Mouse (Mus musculus): Measurements from ENCODE around the gene Gen1. TPM values are rescaled to one million over a fixed set of nuclear protein-coding genes. Genes with fewer than 3 reads are reported as not detected.

The Gen1 gene
- 9.6 and 9.8 TPM in 2 replicates for polyA plus RNA-seq (2012; rRNA removed)

GRCm38 (mm10) chr12:11265382-11266281, at the start of gene Gen1, which contains the start of gene Smc6:
Gen1 (minus strand) TSS chr12:11265801.
Smc6 (plus strand) TSS chr12:11265886.

GRCm38 (mm10) chr12:11208872-11209271, 56.7 kb downstream of the Gen1 start, which contains the start of gene Msgn1:
Msgn1 (minus strand) TSS chr12:11208972.

Other genes starting within 250 kb of the Gen1 start
- 0.49 and 1.2 TPM in 2 replicates for gene Kcns3, start 114.7 kb downstream of the Gen1 start, polyA plus RNA-seq (2012; rRNA removed)
- not detected in 2 replicates for gene Msgn1, start 56.8 kb downstream of the Gen1 start, polyA plus RNA-seq (2012; rRNA removed)
- gene Smc6, start 85 bp upstream of the Gen1 start, polyA plus RNA-seq (2012; rRNA removed): 89.7 and 203 TPM in 2 replicates
- gene Vsnl1, start 170.8 kb upstream of the Gen1 start, polyA plus RNA-seq (2012; rRNA removed): 0.94 and 2.1 TPM in 2 replicates
- gene Rad51ap2, start 190.3 kb upstream of the Gen1 start, polyA plus RNA-seq (2012; rRNA removed): 0.13 and 0.21 TPM in 2 replicates